Mouse (Mus musculus): Measurements from ENCODE around the gene Cdkal1.

DNA sequence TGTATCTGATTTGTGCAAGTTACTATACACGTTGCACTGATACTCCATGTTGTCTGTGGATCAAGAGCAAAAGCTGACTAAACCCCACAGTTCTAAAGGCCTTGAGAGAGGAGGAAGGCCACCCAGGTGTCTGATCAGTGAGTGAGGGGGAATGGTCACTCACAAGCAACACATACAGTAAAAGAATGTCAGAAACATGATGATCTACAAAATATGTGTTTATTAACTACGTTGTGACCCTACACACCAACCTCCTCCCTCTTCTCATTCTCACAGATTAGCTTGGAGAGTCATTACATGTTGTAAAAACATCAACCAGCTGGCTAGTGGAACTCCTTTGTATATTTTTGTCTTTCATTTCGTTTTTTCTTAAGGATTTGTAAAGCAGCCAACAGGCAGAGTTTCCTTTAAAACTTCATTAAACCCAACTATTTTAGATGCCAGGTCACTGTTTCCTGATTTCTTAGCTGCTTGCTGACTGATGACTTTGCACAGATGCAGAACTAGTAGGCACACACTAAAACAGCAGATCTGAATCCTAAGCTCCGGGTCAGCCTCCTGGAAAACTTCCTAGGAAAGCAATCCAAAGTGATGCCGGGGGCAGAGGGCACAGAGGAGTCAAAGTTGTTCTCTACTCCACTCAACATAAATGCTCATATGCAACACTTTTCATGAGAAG lies 157.0 kb downstream of the Cdkal1 start:
- no peak for TF ChIP-seq POLR2A (IDR thresholded peaks at IDR 0.05; ENCODE audit: control insufficient read depth, extremely low read depth, insufficient read depth, low read length, poor library complexity)
- no peak for TF ChIP-seq CTCF (IDR thresholded peaks at IDR 0.05; ENCODE audit: borderline replicate concordance, control insufficient read depth, extremely low read depth, insufficient read depth, low read length, poor library complexity)

Data from thymus, adult 2 months (tissue).